Mouse (Mus musculus) mesoderm, embryonic 11.5 days (tissue): Measurements from ENCODE around the gene Olfr916.

Experiments
- DNase-seq: peaks from one replicate; pipeline ENCODE4 v3.0.0-alpha.2; 2012; ENCODE audit warnings: low read depth, low spot score

Gene Olfr916

DNA sequence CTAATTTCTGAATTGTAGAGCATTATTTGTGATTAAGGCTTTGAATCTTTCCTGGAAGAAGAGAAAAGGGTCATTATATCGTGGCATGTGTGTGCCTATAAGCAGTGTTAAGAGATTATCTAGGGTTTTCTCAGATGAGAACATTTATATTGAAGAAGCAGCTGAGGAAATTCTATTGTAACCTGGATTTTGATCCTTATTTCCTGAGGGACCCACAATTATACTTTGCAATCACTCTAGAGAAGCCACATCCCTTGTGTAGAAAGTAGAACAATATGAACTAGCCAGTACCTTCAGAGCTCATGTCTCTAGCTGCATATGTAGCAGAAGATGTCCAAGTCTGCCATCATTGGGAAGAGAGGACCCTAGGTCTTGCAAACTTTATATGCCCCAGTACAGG lies at the start of gene Olfr916:
Gene Olfr916 (minus strand): TSS at position 101 of the 400 bp plus-strand sequence.
- DNase-seq = no peak

DNA sequence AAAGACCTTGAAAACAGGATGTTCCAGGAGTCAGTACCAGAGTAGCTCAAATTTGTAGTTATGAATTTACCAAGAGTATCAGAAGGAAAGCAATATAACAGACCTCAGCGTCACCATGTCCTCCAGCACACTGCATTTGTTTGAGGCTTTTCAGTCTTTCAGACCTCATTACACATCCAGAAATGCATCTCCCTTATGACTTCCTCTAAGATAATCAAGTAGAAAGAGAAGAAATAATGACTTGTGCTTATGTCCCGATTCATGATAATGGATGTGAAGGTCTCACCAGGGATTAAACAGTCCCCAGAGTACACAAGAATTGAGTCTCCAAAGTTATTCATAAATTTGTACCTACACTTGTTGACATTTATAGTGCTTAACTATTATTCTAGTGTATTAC lies 14.8 kb upstream of the Olfr916 start, which contains the start of gene Olfr918:
Gene Olfr918 (minus strand): TSS at position 101 of the 400 bp plus-strand sequence.
- DNase-seq = no peak

- DNase-seq = no peak
Observed at GRCm38 (mm10) chr9:38672887-38673286, 13.2 kb upstream of the Olfr916 start.

DNA sequence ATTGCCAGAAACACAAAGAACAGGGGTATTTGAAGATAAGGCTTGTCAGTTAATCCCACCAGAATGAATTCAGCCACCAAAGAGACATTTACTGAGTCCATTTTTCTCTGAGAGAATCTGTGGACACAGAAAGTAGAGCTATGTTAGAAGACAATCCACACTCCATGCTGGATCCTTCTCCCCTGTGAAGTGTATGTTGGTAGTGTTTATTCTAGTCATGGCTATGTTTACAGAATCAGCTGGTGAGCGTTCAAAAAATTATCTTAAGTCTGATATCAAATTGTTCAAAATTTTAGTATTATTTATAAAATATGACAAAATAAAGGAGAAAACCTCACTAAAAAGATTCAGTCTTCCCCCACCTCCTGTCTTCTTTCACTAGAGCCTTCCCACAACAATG lies 6.1 kb upstream of the Olfr916 start, which contains the start of gene Olfr917:
Gene Olfr917 (minus strand): TSS at position 101 of the 400 bp plus-strand sequence.
- no peak for DNase-seq

DNA sequence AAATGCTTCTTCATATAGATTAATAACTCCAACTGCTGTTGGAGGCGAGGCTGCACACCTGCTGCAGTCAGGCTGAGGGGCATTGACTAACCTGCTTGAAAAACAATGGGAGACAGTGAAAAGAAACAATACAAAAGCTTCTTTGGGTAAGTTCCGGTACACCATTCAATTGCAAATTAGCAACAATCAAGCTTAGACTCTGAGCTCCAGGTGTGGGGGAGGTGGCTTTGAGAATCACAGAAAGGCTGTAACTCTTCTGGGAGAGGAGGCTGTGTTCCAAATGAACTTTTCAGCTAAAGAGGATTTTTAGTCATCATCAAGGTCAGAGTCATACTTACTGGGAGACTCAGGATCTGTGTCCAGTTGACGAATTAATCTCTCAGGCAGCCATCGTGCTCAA lies 27.3 kb downstream of the Olfr916 start:
- DNase-seq = no peak
